Mouse (Mus musculus): ENCODE measurements around the gene Glyat.

- TF ChIP-seq CTCF (IDR thresholded peaks at IDR 0.05; ENCODE audit: control insufficient read depth, insufficient read depth, insufficient read length) (no peak), MAX (IDR thresholded peaks at IDR 0.05) (no peak), USF1 (IDR thresholded peaks at IDR 0.05; ENCODE audit: low read depth) (no peak), MYOG (IDR thresholded peaks at IDR 0.05; ENCODE audit: control insufficient read depth, extremely low read depth, insufficient read length) (no peak), MYOD1 (IDR thresholded peaks at IDR 0.05; ENCODE audit: control insufficient read depth, insufficient read length, low read depth) (no peak)
Observed at GRCm38 (mm10) chr19:12695590-12695989, 62.5 kb downstream of the Glyat start, which contains the start of gene Keg1.

Measured in C2C12 (cell line).